Mouse (Mus musculus) hindbrain, embryonic 15.5 days (tissue): ENCODE measurements around the gene Shoc2. TPM values are rescaled to one million over a fixed set of nuclear protein-coding genes. Genes with fewer than 3 reads are reported as not detected.

Source experiments
- ATAC-seq: fragments of 200-750 bp; cut with Nextera tagmentation; 2 replicates; pipeline ENCODE4 v1.8.0; 2017; ENCODE audit warnings: low read depth, moderate number of reproducible peaks, moderate TSS enrichment; ENCODE audit not compliant: low FRiP score
- H3K27ac ChIP-seq: fragments of 300-500 bp; sonication (generic); replicated peaks from 2 replicates; pipeline ENCODE4 v1.5.1; 2015; ENCODE audit warnings: mild to moderate bottlenecking, inconsistent platforms
- H3K27me3 ChIP-seq: fragments of 300-500 bp; sonication (generic); 2 replicates; pipeline ENCODE4 v1.6.1; 2015; ENCODE audit warnings: control low read depth, inconsistent platforms
- H3K36me3 ChIP-seq: fragments of 300-500 bp; sonication (generic); 2 replicates; pipeline ENCODE4 v1.6.1; 2015; ENCODE audit warnings: control low read depth, inconsistent platforms
- H3K4me1 ChIP-seq: fragments of 300-500 bp; sonication (generic); replicated peaks from 2 replicates; pipeline ENCODE4 v1.6.1; 2015; ENCODE audit warnings: control low read depth, inconsistent platforms
- H3K4me2 ChIP-seq: fragments of 300-500 bp; sonication (generic); 2 replicates; pipeline ENCODE4 v1.6.1; 2015; ENCODE audit warnings: moderate library complexity, mild to moderate bottlenecking, inconsistent platforms
- H3K4me3 ChIP-seq: fragments of 300-500 bp; sonication (generic); 2 replicates; pipeline ENCODE4 v1.5.1; 2015; ENCODE audit warnings: mild to moderate bottlenecking, inconsistent platforms
- H3K9ac ChIP-seq: fragments of 300-500 bp; sonication (generic); 2 replicates; pipeline ENCODE4 v1.6.1; 2015; ENCODE audit warnings: inconsistent platforms
- H3K9me3 ChIP-seq: fragments of 300-500 bp; sonication (generic); 2 replicates; pipeline ENCODE4 v1.6.1; 2016; ENCODE audit warnings: control low read depth, inconsistent platforms
- WGBS: fragments of 180-500 bp; shearing (Covaris S2); methylation state at CpG from one replicate; pipeline ENCODE4 v1.1.7; 2015; 5-methylcytosine and 5-hydroxymethylcytosine counted together
- polyA plus RNA-seq: library from polyadenylated mRNA; unstranded; fragments of >200 nt; fragmentation: Nextera tagmentation; extraction: Ambion mirVana; gene quantifications from 2 replicates; pipeline ENCODE4 v1.2.1, GENCODE M21; 2015

The Shoc2 gene
- polyA plus RNA-seq, 1 experiment from 2014 or later, result 64.6 TPM

DNA sequence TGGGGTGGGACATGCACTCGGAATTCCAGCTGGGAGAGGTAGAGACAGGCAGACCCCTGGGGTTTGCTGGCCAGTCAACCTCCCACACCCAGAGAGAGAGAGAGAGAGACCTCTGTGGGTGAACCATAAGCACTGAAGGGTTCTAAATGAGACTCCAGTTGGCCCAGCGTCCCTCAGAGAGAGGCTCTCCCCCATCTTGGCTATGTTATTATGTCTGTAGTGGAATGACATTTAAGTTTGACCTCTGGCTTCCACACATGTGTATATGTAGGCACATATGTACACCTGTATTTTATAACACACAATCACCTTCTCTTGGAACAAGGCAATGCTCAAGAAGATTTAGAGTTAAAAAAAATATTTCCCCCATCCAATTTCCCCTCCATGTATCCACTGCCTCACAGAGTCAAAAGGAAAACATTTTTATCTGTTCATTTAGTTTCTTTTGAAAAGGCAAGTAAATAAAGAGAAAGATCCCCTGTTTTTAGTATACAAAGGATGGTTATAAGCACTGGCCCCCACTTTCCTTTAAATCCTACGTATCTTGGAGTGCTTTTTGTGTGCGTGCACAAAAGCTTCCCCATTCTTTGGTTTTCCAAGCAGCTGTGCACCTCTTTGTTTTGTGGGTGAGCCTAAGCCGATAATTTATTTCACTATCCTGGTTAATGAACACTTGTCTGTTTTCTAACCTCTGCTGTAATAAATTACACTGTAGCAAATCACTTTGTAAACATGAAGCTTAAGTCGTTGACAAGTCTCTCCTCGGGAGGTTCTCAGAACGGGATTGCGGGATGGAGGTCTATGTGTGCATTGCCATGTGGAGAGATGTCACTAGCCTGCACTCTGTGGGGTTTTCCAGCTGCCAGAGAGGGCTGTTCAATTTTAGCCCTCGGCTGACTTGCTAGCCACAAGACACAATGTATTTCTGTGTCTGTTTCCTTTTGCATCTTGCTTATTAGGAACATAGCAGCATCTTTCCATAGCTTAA, 132.6 kb downstream of the Shoc2 start:
- H3K36me3 ChIP-seq, result no peaks in the 10 kb centered on the region
- no peak for ATAC-seq
- no peaks in the 10 kb centered on the region for H3K9me3 ChIP-seq
- H3K4me3 ChIP-seq, result no peak overlapping the region
- no peaks in the 10 kb centered on the region for H3K27me3 ChIP-seq
- H3K4me2 ChIP-seq, result no peak overlapping the region
- 0 out of 2 replicates have a peak, but pooled peaks cover 4% of the 10 kb centered on the region for H3K4me1 ChIP-seq
- no peak overlapping the region for H3K9ac ChIP-seq
- H3K27ac ChIP-seq, result no peak overlapping the region
- WGBS, result 29% methylated on average over 10 of the region's 10 CpGs

- H3K9me3 ChIP-seq, result no peaks in the 10 kb centered on the region
- 0 out of 2 replicates have a peak, but pooled peaks cover 4% of the 10 kb centered on the region for H3K4me1 ChIP-seq
- H3K27ac ChIP-seq, result no peak overlapping the region
- no peak overlapping the region for H3K9ac ChIP-seq
- H3K4me2 ChIP-seq, result no peak overlapping the region
- no peaks in the 10 kb centered on the region for H3K27me3 ChIP-seq
- WGBS, result 93% methylated on average over 9 of the region's 9 CpGs
- no peaks in the 10 kb centered on the region for H3K36me3 ChIP-seq
- no peak overlapping the region for H3K4me3 ChIP-seq
- no peak for ATAC-seq
Observed at GRCm38 (mm10) chr19:54081303-54081702, 137.2 kb downstream of the Shoc2 start.

GRCm38 (mm10) chr19:54081716-54082165, 137.6 kb downstream of the Shoc2 start:
- ATAC-seq, result no peak
- Histone ChIP-seq H3K27me3 (no peaks in the 10 kb centered on the region), H3K4me2 (no peak overlapping the region), H3K4me3 (no peak overlapping the region), H3K27ac (no peak overlapping the region), H3K9ac (no peak overlapping the region), H3K9me3 (no peaks in the 10 kb centered on the region), H3K4me1 (0 out of 2 replicates have a peak, but pooled peaks cover 2% of the 10 kb centered on the region), H3K36me3 (no peaks in the 10 kb centered on the region)
- 92% methylated on average over 9 of the region's 9 CpGs for WGBS

Other genes starting within 250 kb of the Shoc2 start
- 58.0 and 60.4 TPM in 2 replicates for gene Pdcd4, start 52.1 kb upstream of the Shoc2 start, polyA plus RNA-seq
- 132 and 137 TPM in 2 replicates for gene Bbip1, start 321 bp downstream of the Shoc2 start, polyA plus RNA-seq
- gene Adra2a, start 99.8 kb downstream of the Shoc2 start, polyA plus RNA-seq, result 4.7 and 5.5 TPM in 2 replicates